Mouse (Mus musculus) forebrain, postnatal 0 days (tissue): ENCODE results near the gene Zfp526. TPM values are rescaled to one million over a fixed set of nuclear protein-coding genes. Genes with fewer than 3 reads are reported as not detected.

Experiments used
- ATAC-seq: fragments of 200-750 bp; cut with Nextera tagmentation; 2 replicates; pipeline ENCODE4 v1.8.0; 2017; ENCODE audit warnings: mild to moderate bottlenecking, moderate library complexity
- DNase-seq: peaks from one replicate; pipeline ENCODE4 v3.0.0-alpha.2; 2015
- H3K27ac ChIP-seq: fragments of 300-500 bp; sonication (generic); 2 replicates; pipeline ENCODE4 v1.5.1; 2014; ENCODE audit warnings: low read depth, mild to moderate bottlenecking, antibody characterized with exemption, low read length, moderate library complexity, mixed read lengths
- H3K27me3 ChIP-seq: fragments of 300-500 bp; sonication (generic); 2 replicates; pipeline ENCODE4 v1.6.1; 2014; ENCODE audit warnings: mild to moderate bottlenecking, low read length, mixed read lengths; ENCODE audit not compliant: insufficient read depth
- H3K36me3 ChIP-seq: fragments of 300-500 bp; sonication (generic); 2 replicates; pipeline ENCODE4 v1.6.1; 2014; ENCODE audit warnings: mild to moderate bottlenecking, moderate library complexity; ENCODE audit not compliant: insufficient read depth
- H3K4me1 ChIP-seq: fragments of 300-500 bp; sonication (generic); 2 replicates; pipeline ENCODE4 v1.6.1; 2014; ENCODE audit warnings: antibody characterized with exemption; ENCODE audit not compliant: insufficient read depth
- H3K4me2 ChIP-seq: fragments of 300-500 bp; sonication (generic); 2 replicates; pipeline ENCODE4 v1.6.1; 2014; ENCODE audit warnings: low read depth, mild to moderate bottlenecking, moderate library complexity
- H3K4me3 ChIP-seq: fragments of 300-500 bp; sonication (generic); 2 replicates; pipeline ENCODE4 v1.5.1; 2014; ENCODE audit warnings: low read depth, low read length, mixed read lengths
- H3K9ac ChIP-seq: fragments of 300-500 bp; sonication (generic); 2 replicates; pipeline ENCODE4 v1.6.1; 2014; ENCODE audit warnings: mild to moderate bottlenecking
- H3K9me3 ChIP-seq: fragments of 300-500 bp; sonication (generic); 2 replicates; pipeline ENCODE4 v1.6.1; 2016; ENCODE audit warnings: low read length
- CTCF ChIP-seq: sonication (generic); IDR thresholded peaks from 2 replicates; pipeline ENCODE4 v1.5.1; 2016; ENCODE audit warnings: antibody characterized with exemption, control low read depth, low read depth
- WGBS: fragments of 180-500 bp; shearing (Covaris S2); extraction: QIAGEN DNeasy Blood & Tissue Kit; methylation state at CpG from one replicate; pipeline ENCODE4 v1.1.7; 2014; 5-methylcytosine and 5-hydroxymethylcytosine counted together
- polyA plus RNA-seq: library from polyadenylated mRNA; unstranded; fragments of >200 nt; fragmentation: Nextera tagmentation; extraction: Ambion mirVana; gene quantifications from 2 replicates; pipeline ENCODE4 v1.2.1, GENCODE M21; 2015
- total RNA-seq: library from RNA; depleted of rRNA; stranded (reverse); fragments of >200 nt; gene quantifications from 2 replicates; pipeline ENCODE4 v1.2.3, GENCODE M21; 2014

Gene Zfp526
- total and polyA plus RNA-seq, 2 experiments from 2014 or later, result 0.98 to 8.3 TPM

DNA sequence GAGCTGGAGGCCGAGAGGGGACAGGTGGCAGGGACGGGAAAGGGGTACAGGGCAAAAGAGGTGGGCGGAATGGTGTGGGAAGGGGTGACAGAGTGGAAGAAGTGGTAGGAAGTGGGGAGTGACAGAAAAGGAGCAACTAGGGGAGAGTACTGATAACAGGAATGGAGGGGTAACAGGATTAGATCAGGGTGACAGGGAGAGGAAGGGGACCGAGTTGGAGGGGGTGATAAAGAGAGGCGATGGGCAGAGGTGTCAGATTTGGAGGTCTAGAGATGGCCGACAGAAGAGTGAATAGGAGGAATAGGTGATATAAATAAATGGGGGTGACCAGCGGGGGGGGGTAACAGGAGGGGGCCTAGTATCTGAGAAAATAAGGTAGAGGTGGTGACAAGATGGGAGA lies 47.4 kb downstream of the Zfp526 start:
- Histone ChIP-seq H3K4me1 (peaks cover 14% of the 10 kb centered on the region), H3K36me3 (peaks cover 29% of the 10 kb centered on the region), H3K27ac (peak overlapping the region; percentile 88), H3K9me3 (no peaks in the 10 kb centered on the region), H3K27me3 (no peaks in the 10 kb centered on the region), H3K9ac (peak overlapping the region; percentile 87), H3K4me2 (peak overlapping the region; percentile 83), H3K4me3 (peak overlapping the region; percentile 98)
- 3% methylated on average over 7 of the region's 7 CpGs for WGBS
- TF ChIP-seq CTCF, result no peak
- DNase-seq (no peak), ATAC-seq (no peak)

DNA sequence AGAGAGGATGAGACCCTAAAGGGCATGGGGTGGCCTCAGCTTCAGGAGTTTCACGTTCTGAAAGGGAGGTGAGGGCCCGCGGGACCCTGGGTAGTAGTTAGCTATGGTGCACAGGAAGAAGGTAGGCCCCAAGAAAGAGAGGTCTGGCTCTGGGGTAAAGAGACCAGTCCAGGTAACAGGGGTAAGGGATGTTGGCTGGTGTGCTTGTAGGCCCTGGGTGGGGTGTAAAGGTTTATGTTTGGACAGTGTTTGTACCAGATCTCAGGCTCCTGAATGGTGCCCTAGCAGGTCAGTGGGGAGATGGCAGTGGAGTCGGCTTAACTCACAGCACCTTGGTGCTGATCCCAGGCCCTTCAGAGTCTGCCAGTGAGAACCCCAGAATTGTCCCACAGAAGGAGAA lies 47.8 kb downstream of the Zfp526 start:
- peak overlapping the region; percentile 83 for H3K4me2 ChIP-seq
- no peaks in the 10 kb centered on the region for H3K27me3 ChIP-seq
- no peaks in the 10 kb centered on the region for H3K9me3 ChIP-seq
- peak overlapping the region; percentile 98 for H3K4me3 ChIP-seq
- H3K9ac ChIP-seq, result peak overlapping the region; percentile 87
- ATAC-seq (no peak), DNase-seq (no peak)
- no peak for TF ChIP-seq CTCF
- WGBS, result 52% methylated on average over 4 of the region's 4 CpGs
- peaks cover 34% of the 10 kb centered on the region for H3K36me3 ChIP-seq
- H3K27ac ChIP-seq, result no peak overlapping the region; the same call in 1 of the 2 replicates
- H3K4me1 ChIP-seq, result peaks cover 14% of the 10 kb centered on the region

DNA sequence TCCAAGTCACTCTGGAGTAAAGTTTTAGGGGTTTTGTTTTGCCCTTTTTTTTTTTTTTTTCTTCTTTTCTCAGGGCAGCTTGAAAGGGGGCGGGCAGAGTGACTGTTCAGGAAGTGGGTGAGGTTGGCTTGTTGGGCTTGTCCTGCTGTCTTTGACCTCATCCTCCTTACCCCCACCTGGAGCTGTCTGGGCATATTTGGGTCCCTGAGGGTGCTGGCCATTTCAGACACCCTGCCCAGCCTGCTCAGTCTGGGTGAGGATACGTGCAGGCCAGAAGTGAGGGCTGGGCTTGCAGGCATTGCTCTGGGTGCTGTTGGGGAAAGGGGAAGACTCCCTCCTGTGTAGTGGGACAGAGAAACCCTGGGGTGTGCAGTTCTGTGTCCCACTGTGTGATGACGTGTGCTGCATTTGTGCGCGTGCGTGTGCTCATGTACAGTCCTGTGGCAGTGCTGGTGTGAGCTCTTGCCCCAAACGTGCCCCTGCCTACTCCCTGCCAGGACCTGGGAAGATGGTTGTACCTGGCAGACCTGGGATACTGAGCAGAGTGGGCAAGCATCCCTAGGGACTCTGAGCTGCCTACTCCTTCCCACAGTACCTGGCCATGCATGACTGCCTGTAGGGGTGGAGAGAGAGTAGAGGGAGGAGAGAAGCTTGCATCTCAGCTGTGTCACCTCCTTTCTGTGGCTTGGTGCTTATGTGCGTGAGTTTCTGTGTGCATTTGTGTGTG lies 48.5 kb downstream of the Zfp526 start:
- TF ChIP-seq CTCF, result no peak
- Histone ChIP-seq H3K4me1 (peaks cover 14% of the 10 kb centered on the region), H3K4me2 (peak overlapping the region; percentile 83), H3K27ac (no peak overlapping the region; the same call in 1 of the 2 replicates), H3K36me3 (peaks cover 34% of the 10 kb centered on the region), H3K4me3 (no peak overlapping the region; the same call in 1 of the 2 replicates), H3K27me3 (no peaks in the 10 kb centered on the region), H3K9ac (no peak overlapping the region), H3K9me3 (no peaks in the 10 kb centered on the region)
- DNase-seq, result no peak
- 87% methylated on average over 8 of the region's 8 CpGs for whole genome bisulfite sequencing
- no peak for ATAC-seq

DNA sequence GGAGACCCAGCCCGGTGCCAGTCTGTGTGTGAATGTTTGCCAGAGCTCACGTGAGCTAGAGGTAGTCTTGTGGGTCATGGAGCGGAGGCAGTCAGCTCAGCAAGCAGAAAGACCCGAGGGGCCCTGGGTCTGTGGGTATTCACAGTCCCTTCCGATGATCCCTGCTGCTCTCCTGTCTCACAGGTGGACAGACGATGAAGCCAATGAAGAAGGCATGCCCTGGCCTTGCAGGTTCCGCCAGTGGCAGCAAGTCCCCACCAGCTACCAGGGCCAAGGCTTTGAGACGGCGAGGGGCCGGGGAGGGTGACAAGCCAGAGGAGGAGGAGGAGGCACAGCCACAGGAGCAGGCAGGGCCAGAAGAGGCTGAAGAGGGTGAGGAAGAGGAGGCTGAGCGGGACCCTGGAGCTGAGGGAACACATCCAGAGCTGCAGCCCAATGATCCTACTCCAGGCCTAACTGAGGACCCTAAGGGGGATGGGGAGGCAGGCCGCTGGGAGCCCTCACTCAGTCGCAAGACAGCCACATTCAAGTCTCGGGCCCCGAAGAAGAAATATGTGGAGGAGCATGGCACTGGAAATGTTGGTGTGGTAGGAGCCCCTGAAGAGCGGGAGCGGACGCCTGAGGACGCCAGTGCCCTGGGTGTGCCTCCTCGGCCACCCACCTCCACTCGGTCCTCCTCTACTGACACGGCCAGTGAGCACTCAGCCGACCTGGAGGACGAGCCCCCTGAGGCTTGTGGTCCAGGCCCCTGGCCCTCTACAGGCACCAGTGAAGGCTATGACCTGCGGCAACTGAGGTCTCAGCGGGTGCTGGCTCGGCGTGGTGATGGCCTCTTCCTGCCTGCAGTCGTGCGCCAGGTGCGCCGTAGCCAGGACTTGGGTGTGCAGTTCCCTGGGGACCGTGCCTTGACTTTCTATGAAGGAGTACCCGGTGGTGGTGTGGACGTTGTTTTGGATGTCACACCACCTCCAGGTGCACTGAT lies 49.7 kb downstream of the Zfp526 start:
- Histone ChIP-seq H3K27me3 (no peaks in the 10 kb centered on the region), H3K36me3 (peaks cover 34% of the 10 kb centered on the region), H3K9me3 (no peaks in the 10 kb centered on the region), H3K4me1 (peaks cover 14% of the 10 kb centered on the region), H3K27ac (no peak overlapping the region), H3K4me3 (no peak overlapping the region), H3K4me2 (no peak overlapping the region), H3K9ac (no peak overlapping the region)
- DNase-seq (no peak), ATAC-seq (no peak)
- no peak for TF ChIP-seq CTCF
- 91% methylated on average over 35 of the region's 35 CpGs for WGBS

DNA sequence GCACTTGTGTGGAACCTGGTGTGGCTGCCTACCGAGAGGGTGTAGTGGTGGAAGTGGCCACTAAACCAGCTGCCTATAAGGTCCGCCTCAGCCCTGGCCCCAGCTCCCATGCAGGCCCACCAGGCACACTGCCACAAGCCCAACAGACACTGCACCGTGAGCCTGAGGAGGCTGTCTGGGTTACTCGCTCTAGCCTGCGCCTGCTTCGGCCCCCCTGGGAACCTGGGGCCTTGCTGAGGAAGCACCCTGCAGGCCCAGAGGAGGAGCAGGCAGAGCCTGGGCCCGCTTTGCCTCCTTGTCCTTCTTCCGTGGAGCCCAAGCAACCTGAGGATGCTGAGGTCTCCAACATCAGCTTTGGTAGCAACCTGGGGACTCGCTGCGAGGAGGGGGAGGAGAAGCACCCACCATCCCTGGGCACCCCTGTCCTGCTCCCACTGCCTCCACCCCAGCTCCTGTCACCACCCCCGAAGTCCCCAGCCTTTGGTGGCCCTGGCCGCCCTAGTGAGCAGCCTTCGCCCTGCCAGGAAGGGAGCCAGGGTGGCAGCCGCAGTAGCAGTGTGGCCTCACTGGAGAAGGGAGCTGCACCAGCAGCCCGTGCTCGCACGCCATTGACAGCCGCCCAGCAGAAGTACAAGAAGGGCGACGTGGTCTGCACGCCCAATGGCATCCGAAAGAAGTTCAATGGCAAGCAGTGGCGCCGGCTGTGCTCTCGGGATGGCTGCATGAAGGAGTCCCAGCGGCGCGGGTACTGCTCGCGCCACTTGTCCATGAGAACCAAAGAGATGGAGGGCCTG lies 50.6 kb downstream of the Zfp526 start:
- no peaks in the 10 kb centered on the region for H3K9me3 ChIP-seq
- DNase-seq, result no peak
- ATAC-seq, result no peak
- H3K9ac ChIP-seq, result no peak overlapping the region
- no peak overlapping the region for H3K4me2 ChIP-seq
- 90% methylated on average over 30 of the region's 30 CpGs for WGBS
- no peak overlapping the region for H3K27ac ChIP-seq
- peaks cover 14% of the 10 kb centered on the region for H3K4me1 ChIP-seq
- H3K36me3 ChIP-seq, result peaks cover 34% of the 10 kb centered on the region
- H3K4me3 ChIP-seq, result no peak overlapping the region
- no peaks in the 10 kb centered on the region for H3K27me3 ChIP-seq
- TF ChIP-seq CTCF, result no peak

DNA sequence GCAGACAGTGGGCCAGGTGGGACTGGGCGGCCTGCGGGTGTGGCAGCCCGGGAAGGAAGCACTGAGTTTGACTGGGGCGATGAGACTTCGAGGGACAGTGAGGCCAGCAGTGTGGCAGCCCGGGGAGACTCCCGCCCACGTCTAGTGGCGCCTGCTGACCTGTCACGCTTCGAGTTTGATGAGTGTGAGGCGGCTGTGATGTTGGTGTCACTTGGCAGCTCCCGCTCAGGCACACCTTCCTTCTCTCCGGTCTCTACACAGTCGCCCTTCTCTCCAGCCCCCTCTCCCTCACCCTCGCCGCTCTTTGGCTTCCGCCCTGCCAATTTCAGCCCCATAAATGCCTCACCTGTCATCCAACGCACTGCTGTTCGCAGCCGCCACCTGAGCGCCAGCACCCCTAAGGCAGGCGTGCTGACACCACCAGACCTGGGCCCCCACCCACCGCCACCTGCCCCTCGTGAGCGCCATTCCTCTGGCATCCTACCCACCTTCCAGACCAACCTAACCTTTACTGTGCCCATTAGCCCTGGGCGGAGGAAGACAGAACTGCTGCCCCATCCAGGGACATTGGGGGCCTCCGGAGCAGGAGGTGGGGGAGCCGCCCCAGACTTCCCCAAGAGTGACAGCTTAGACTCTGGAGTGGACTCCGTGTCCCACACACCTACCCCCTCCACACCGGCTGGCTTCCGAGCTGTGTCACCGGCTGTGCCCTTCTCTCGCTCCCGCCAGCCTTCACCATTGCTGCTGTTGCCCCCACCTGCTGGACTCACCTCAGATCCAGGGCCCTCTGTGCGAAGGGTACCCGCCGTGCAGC lies 51.4 kb downstream of the Zfp526 start:
- H3K4me1 ChIP-seq, result peaks cover 18% of the 10 kb centered on the region
- H3K36me3 ChIP-seq, result peaks cover 34% of the 10 kb centered on the region
- ATAC-seq (no peak), DNase-seq (no peak)
- H3K27me3 ChIP-seq, result no peaks in the 10 kb centered on the region
- no peak overlapping the region for H3K4me3 ChIP-seq
- H3K27ac ChIP-seq, result no peak overlapping the region
- H3K9ac ChIP-seq, result no peak overlapping the region
- no peak overlapping the region for H3K4me2 ChIP-seq
- 89% methylated on average over 38 of the region's 38 CpGs for WGBS
- H3K9me3 ChIP-seq, result no peaks in the 10 kb centered on the region
- no peak for TF ChIP-seq CTCF
